Mouse (Mus musculus): ENCODE data around the gene Gm3371.
"Not testable (repeated sequence)": the region's sequence is repeated elsewhere in the genome, so short reads cannot be mapped to it uniquely, and the experiment has no call there.

- not testable (repeated sequence) for TF ChIP-seq CTCF, EP300 (IDR thresholded peaks at IDR 0.05; ENCODE audit: low read depth)
These were observed at the start of gene Gm3371 for GRCm38 (mm10) chr14:44410588-44410987.

Data from liver, embryonic 14.5 days (tissue).